Mouse (Mus musculus) heart, embryonic 12.5 days (tissue): Measurements from ENCODE around the gene Ngb. TPM values are rescaled to one million over a fixed set of nuclear protein-coding genes. Genes with fewer than 3 reads are reported as not detected.

ENCODE experiments used
- ATAC-seq: fragments of 200-750 bp; cut with Nextera tagmentation; 2 replicates; pipeline ENCODE4 v1.8.0; 2017; ENCODE audit warnings: moderate TSS enrichment, moderate library complexity; ENCODE audit not compliant: insufficient number of reproducible peaks, low FRiP score
- H3K27ac ChIP-seq: fragments of 300-500 bp; sonication (generic); 2 replicates; pipeline ENCODE4 v1.5.1; 2016; ENCODE audit warnings: mild to moderate bottlenecking, moderate library complexity; ENCODE audit not compliant: poor library complexity, severe bottlenecking
- H3K27me3 ChIP-seq: fragments of 300-500 bp; sonication (generic); replicated peaks from 2 replicates; pipeline ENCODE4 v1.6.1; 2016; ENCODE audit warnings: mild to moderate bottlenecking, moderate library complexity
- H3K36me3 ChIP-seq: fragments of 300-500 bp; sonication (generic); 2 replicates; pipeline ENCODE4 v1.6.1; 2016; ENCODE audit warnings: mild to moderate bottlenecking, moderate library complexity
- H3K4me1 ChIP-seq: fragments of 300-500 bp; sonication (generic); replicated peaks from 2 replicates; pipeline ENCODE4 v1.6.1; 2016; ENCODE audit warnings: mild to moderate bottlenecking
- H3K4me2 ChIP-seq: fragments of 300-500 bp; sonication (generic); 2 replicates; pipeline ENCODE4 v1.6.1; 2016; ENCODE audit warnings: mild to moderate bottlenecking, moderate library complexity
- H3K4me3 ChIP-seq: fragments of 300-500 bp; sonication (generic); 2 replicates; pipeline ENCODE4 v1.5.1; 2016; ENCODE audit warnings: mild to moderate bottlenecking
- H3K9ac ChIP-seq: fragments of 300-500 bp; sonication (generic); 2 replicates; pipeline ENCODE4 v1.6.1; 2016; ENCODE audit warnings: mild to moderate bottlenecking, moderate library complexity
- H3K9me3 ChIP-seq: fragments of 300-500 bp; sonication (generic); replicated peaks from 2 replicates; pipeline ENCODE4 v1.6.1; 2016; ENCODE audit warnings: mild to moderate bottlenecking, moderate library complexity
- WGBS: fragments of 180-500 bp; shearing (Covaris S2); methylation state at CpG from one replicate; pipeline ENCODE4 v1.1.7; 2016; 5-methylcytosine and 5-hydroxymethylcytosine counted together
- polyA plus RNA-seq: library from polyadenylated mRNA; unstranded; fragments of >200 nt; fragmentation: Nextera tagmentation; extraction: Ambion mirVana; gene quantifications from 2 replicates; pipeline ENCODE4 v1.2.1, GENCODE M21; 2016

Ngb gene
- polyA plus RNA-seq, result 0.57 TPM in 1 of 2 replicates, not detected in the other

GRCm38 (mm10) chr12:87102165-87102631, at the start of gene Ngb:
TSS of gene Ngb (minus strand) at chr12:87102539.
- peaks cover 60% of the 10 kb centered on the region for H3K27me3 ChIP-seq
- WGBS, result 5% methylated on average over 32 of the region's 32 CpGs
- peaks cover 12% of the 10 kb centered on the region for H3K4me1 ChIP-seq
- no peak within 1 kb of the TSS for H3K27ac ChIP-seq
- peak; percentile 34; the same call in 1 of the 2 replicates for ATAC-seq
- H3K9ac ChIP-seq, result peak within 1 kb of the TSS; percentile 57; the same call in 1 of the 2 replicates
- peak within 1 kb of the TSS; percentile 44 for H3K4me3 ChIP-seq
- H3K36me3 ChIP-seq, result no peaks in the 10 kb centered on the region
- no peaks in the 10 kb centered on the region for H3K9me3 ChIP-seq
- H3K4me2 ChIP-seq, result peak within 1 kb of the TSS; percentile 79

- H3K9me3 ChIP-seq, result no peaks in the 10 kb centered on the region; the same call in 1 of the 2 replicates
- no peak overlapping the region for H3K9ac ChIP-seq
- H3K36me3 ChIP-seq, result peaks cover 16% of the 10 kb centered on the region
- 97% methylated on average over 5 of the region's 5 CpGs for WGBS
- H3K4me1 ChIP-seq, result peaks cover 15% of the 10 kb centered on the region
- no peak for ATAC-seq
- no peaks in the 10 kb centered on the region for H3K27me3 ChIP-seq
- no peak overlapping the region for H3K27ac ChIP-seq
- H3K4me2 ChIP-seq, result no peak overlapping the region
- no peak overlapping the region for H3K4me3 ChIP-seq
Observed at GRCm38 (mm10) chr12:87149471-87149870, 47.1 kb upstream of the Ngb start.

- peaks cover 15% of the 10 kb centered on the region for H3K4me1 ChIP-seq
- WGBS, result 16% methylated on average over 15 of the region's 15 CpGs
- peak overlapping the region; percentile 88 for H3K4me2 ChIP-seq
Observed at GRCm38 (mm10) chr12:87148136-87148535, 45.8 kb upstream of the Ngb start.

DNA sequence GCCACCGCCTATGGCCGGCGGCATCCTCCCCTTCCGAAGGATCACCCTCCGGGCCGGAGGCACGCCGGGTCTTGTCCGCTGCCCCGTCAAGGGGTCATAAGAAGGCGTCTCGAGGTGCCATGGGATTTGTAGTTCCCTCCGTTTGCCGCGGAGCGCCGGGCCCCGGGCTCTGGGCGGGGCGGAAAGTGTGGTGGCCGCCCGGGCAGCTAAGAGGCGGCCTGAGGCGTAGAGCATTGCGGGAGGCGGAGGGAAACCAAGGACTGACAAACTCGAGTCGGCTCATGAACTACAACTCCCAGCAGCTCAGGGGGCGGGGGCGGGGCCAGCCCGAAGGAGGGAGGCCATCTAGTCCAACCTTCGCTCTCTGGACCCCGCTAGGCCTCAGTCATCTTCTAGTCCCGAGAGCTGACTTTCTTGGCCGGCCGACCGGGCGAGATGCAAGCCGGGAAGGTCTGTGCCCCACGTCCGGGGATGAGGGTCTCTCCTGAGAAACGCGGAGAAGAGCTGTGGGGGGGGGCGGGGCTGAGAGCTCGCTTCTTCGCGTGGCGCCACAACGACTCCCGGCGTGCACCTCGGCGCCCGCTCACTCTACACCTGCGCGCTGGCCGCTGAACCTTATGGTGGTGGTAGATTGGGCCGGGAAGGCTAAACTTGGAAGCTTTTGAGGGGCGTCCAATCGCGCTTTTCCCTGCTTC, 45.2 kb upstream of the Ngb start, which contains the start of gene Pomt2:
Gene Pomt2, minus strand, starts transcription at position 574 of the 695 bp plus-strand sequence.
- Histone ChIP-seq H3K9me3 (no peaks in the 10 kb centered on the region; the same call in 1 of the 2 replicates), H3K4me1 (peaks cover 15% of the 10 kb centered on the region), H3K9ac (peak within 1 kb of the TSS; percentile 78), H3K4me3 (peak within 1 kb of the TSS; percentile 70), H3K27me3 (no peaks in the 10 kb centered on the region), H3K4me2 (peak within 1 kb of the TSS; percentile 88), H3K36me3 (peaks cover 17% of the 10 kb centered on the region), H3K27ac (peak within 1 kb of the TSS; percentile 94)
- ATAC-seq, result peak; percentile 98
- under 1% methylated on average over 61 of the region's 61 CpGs for WGBS

More at GRCm38 (mm10) chr12:87148136-87148535, 45.8 kb upstream of the Ngb start:
- H3K27ac ChIP-seq, result peak overlapping the region; percentile 94
- no peaks in the 10 kb centered on the region for H3K27me3 ChIP-seq
- ATAC-seq, result no peak
- H3K9me3 ChIP-seq, result no peaks in the 10 kb centered on the region; the same call in 1 of the 2 replicates
- H3K9ac ChIP-seq, result peak overlapping the region; percentile 78
- peak overlapping the region; percentile 70 for H3K4me3 ChIP-seq
- H3K36me3 ChIP-seq, result peaks cover 20% of the 10 kb centered on the region

DNA sequence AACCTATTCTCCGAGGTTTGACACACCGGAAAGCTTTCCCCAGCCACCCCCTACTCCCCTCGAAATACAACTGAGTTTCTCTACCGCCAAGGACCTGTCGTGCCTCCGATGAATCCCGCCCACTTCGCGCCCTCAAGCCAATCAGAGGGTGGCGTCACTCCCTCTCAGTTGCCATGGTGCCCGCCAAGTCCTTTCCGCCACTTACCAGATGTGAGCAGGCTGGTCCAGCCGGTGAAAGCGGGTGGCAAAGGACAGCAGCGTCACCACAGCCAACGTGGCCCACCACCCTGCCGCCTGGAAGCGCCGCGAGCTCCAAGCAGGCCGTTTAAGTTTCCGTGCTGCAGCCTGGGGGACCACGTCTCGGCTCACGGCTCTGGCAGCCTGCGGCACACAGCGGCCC, 44.6 kb upstream of the Ngb start, which contains the start of gene Gstz1:
Gene Gstz1, plus strand, starts transcription at position 200 of the 400 bp plus-strand sequence.
- peaks cover 17% of the 10 kb centered on the region for H3K36me3 ChIP-seq
- no peaks in the 10 kb centered on the region for H3K27me3 ChIP-seq
- under 1% methylated on average over 27 of the region's 27 CpGs for WGBS
- peak; percentile 90 for ATAC-seq
- H3K4me1 ChIP-seq, result peaks cover 20% of the 10 kb centered on the region
- H3K4me2 ChIP-seq, result peak within 1 kb of the TSS; percentile 88
- H3K4me3 ChIP-seq, result peak within 1 kb of the TSS; percentile 70
- H3K9me3 ChIP-seq, result no peaks in the 10 kb centered on the region; the same call in 1 of the 2 replicates
- H3K9ac ChIP-seq, result peak within 1 kb of the TSS; percentile 78
- H3K27ac ChIP-seq, result peak within 1 kb of the TSS; percentile 94

- no peak overlapping the region for H3K27ac ChIP-seq
- H3K4me1 ChIP-seq, result peaks cover 25% of the 10 kb centered on the region
- H3K36me3 ChIP-seq, result peaks cover 16% of the 10 kb centered on the region
- H3K9ac ChIP-seq, result no peak overlapping the region
- WGBS, result 67% methylated on average over 2 of the region's 2 CpGs
- H3K27me3 ChIP-seq, result no peaks in the 10 kb centered on the region
- H3K4me2 ChIP-seq, result no peak overlapping the region
- H3K4me3 ChIP-seq, result no peak overlapping the region
- no peaks in the 10 kb centered on the region for H3K9me3 ChIP-seq
- no peak for ATAC-seq
Observed at GRCm38 (mm10) chr12:87142156-87142555, 39.8 kb upstream of the Ngb start.

DNA sequence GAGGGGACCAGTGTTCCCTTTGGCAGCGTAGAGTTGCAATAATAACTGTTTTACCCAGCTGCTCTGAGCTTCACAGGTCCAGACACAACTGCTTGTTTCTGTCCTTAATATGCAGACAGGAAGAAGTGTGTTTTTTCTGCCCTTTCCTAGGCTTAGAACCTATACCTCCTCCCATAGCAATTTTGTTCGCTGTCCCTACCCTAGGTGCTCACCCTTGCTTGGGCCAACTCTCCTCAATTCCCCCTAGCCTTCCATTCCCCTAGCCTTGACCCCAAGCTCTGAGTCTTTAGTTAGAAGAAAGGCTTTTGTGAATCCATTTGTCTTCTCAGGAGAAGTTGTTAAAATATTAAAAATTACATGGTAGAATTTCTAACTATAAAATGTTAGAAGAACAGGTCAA, 36.4 kb upstream of the Ngb start:
- H3K4me3 ChIP-seq, result no peak overlapping the region
- ATAC-seq, result no peak
- 69% methylated on average over 2 of the region's 2 CpGs for WGBS
- H3K4me2 ChIP-seq, result no peak overlapping the region
- no peaks in the 10 kb centered on the region for H3K9me3 ChIP-seq
- H3K27me3 ChIP-seq, result no peaks in the 10 kb centered on the region
- H3K4me1 ChIP-seq, result peaks cover 18% of the 10 kb centered on the region
- no peak overlapping the region for H3K27ac ChIP-seq
- no peak overlapping the region for H3K9ac ChIP-seq
- H3K36me3 ChIP-seq, result peaks cover 31% of the 10 kb centered on the region

DNA sequence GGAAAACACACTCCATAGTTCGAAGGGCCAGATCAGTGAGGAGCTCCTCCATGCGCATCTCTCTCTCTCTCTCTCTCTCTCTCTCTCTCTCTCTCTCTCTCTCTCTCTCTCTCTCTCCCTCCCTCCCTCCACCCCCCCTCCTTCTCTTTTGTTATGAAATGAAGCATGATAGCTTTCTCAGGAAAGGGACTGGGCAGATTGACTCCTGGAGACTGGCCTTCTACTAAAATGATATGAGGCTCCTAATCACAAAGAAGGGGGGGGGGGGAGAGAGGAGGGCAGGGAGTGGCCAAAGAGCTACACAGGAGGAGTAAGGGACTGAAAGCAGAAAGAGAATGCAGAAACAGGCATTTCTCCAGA, 36.0 kb upstream of the Ngb start:
- no peak overlapping the region for H3K4me3 ChIP-seq
- H3K9me3 ChIP-seq, result no peaks in the 10 kb centered on the region
- peaks cover 31% of the 10 kb centered on the region for H3K36me3 ChIP-seq
- 98% methylated on average over 2 of the region's 2 CpGs for WGBS
- no peaks in the 10 kb centered on the region for H3K27me3 ChIP-seq
- no peak for ATAC-seq
- H3K4me2 ChIP-seq, result no peak overlapping the region
- no peak overlapping the region for H3K27ac ChIP-seq
- H3K4me1 ChIP-seq, result peaks cover 18% of the 10 kb centered on the region
- H3K9ac ChIP-seq, result no peak overlapping the region

GRCm38 (mm10) chr12:87137439-87138341, 35.4 kb upstream of the Ngb start:
- peaks cover 32% of the 10 kb centered on the region for H3K36me3 ChIP-seq
- H3K27ac ChIP-seq, result no peak overlapping the region
- no peak for ATAC-seq
- H3K9ac ChIP-seq, result no peak overlapping the region
- no peak overlapping the region for H3K4me3 ChIP-seq
- H3K27me3 ChIP-seq, result no peaks in the 10 kb centered on the region
- WGBS, result 75% methylated on average over 15 of the region's 15 CpGs
- H3K9me3 ChIP-seq, result no peaks in the 10 kb centered on the region
- H3K4me1 ChIP-seq, result peaks cover 20% of the 10 kb centered on the region
- no peak overlapping the region for H3K4me2 ChIP-seq

- Histone ChIP-seq H3K9me3 (no peaks in the 10 kb centered on the region), H3K27ac (no peak overlapping the region), H3K27me3 (no peaks in the 10 kb centered on the region), H3K4me3 (no peak overlapping the region), H3K9ac (no peak overlapping the region), H3K4me2 (no peak overlapping the region), H3K4me1 (peaks cover 10% of the 10 kb centered on the region), H3K36me3 (peaks cover 56% of the 10 kb centered on the region)
- ATAC-seq, result no peak
- WGBS, result 48% methylated on average over 9 of the region's 9 CpGs
Observed at GRCm38 (mm10) chr12:87132784-87133183, 30.4 kb upstream of the Ngb start.

GRCm38 (mm10) chr12:87132210-87132609, 29.9 kb upstream of the Ngb start:
- ATAC-seq, result no peak
- Histone ChIP-seq H3K4me1 (peaks cover 10% of the 10 kb centered on the region), H3K9me3 (no peaks in the 10 kb centered on the region), H3K36me3 (peaks cover 55% of the 10 kb centered on the region), H3K9ac (no peak overlapping the region), H3K27ac (no peak overlapping the region), H3K4me2 (no peak overlapping the region), H3K27me3 (no peaks in the 10 kb centered on the region), H3K4me3 (no peak overlapping the region)
- 73% methylated on average over 6 of the region's 6 CpGs for WGBS
